Comparison of ENCODE assay signal across 16 mouse cellular contexts in genomic region chr16:49938483-49939301, GRCm38 (mm10).
A peak's percentile ranks its signal among the peaks of the same experiment; 100 is the strongest.
DNase-seq lines count a peak whose midpoint lies in the region; ATAC-seq and TF ChIP-seq lines count a peak whose summit lies in the region.
"Had no signal": no experiment of that assay in that cellular context is flagged by ENCODE, and none has a peak within 500 bp of the region (broad histone marks: within the 10 kb centered on the region; RNA-seq: fewer than 3 reads in every experiment).

No protein-coding gene starts in this region.

- no peaks in the 10 kb centered on the region for H3K79me2 ChIP-seq in heart, adult 2 months (replicated peaks; ENCODE audit: control insufficient read depth, insufficient read depth, low read length)

- 0 out of 2 replicates have a peak, but pooled peaks have one; percentile 28 for ATAC-seq in lung, embryonic 16.5 days (ENCODE audit: low read depth)
- ATAC-seq in Patski = peak; percentile 79
- peak; percentile 51; the same call in 1 of the 2 replicates for ATAC-seq in stomach, postnatal 0 days (ENCODE audit: low FRiP score, low TSS enrichment)
- no peak for ATAC-seq in frontal cortex, adult (ENCODE audit: low TSS enrichment)
- ATAC-seq: intestine, embryonic 15.5 days; midbrain, embryonic 13.5 days had no signal

- no peak overlapping the region for H3K4me2 ChIP-seq in lung, embryonic 16.5 days (ENCODE audit: low read depth, low read length)
- H3K4me2 ChIP-seq in stomach, postnatal 0 days (replicated peaks; ENCODE audit: low read depth) = no peak overlapping the region
- H3K4me2 ChIP-seq: intestine, embryonic 15.5 days; midbrain, embryonic 13.5 days had no signal

- peaks cover 2% of the 10 kb centered on the region; the same call in 1 of the 2 replicates for H3K36me3 ChIP-seq in heart, adult 2 months (ENCODE audit: control insufficient read depth, insufficient read depth, low read length)
- no peaks in the 10 kb centered on the region for H3K36me3 ChIP-seq in lung, embryonic 16.5 days (ENCODE audit: control insufficient read depth, insufficient read depth, low read length)
- H3K36me3 ChIP-seq in stomach, postnatal 0 days (ENCODE audit: control insufficient read depth, insufficient read depth, low read length) = no peaks in the 10 kb centered on the region
- H3K36me3 ChIP-seq: forebrain, embryonic 10.5 days; hindbrain, embryonic 10.5 days; intestine, embryonic 15.5 days; midbrain, embryonic 13.5 days had no signal

- POLR2A ChIA-PET in Patski (lab: Charles Lee) = no interaction called here

- H3K4me3 ChIP-seq in heart, adult 2 months = no peak overlapping the region
- no peak overlapping the region for H3K4me3 ChIP-seq in lung, embryonic 16.5 days (ENCODE audit: low read length)
- H3K4me3 ChIP-seq in stomach, postnatal 0 days (ENCODE audit: low read depth, low read length) = no peak overlapping the region
- H3K4me3 ChIP-seq: forebrain, embryonic 10.5 days; hindbrain, embryonic 10.5 days; intestine, embryonic 15.5 days; midbrain, embryonic 13.5 days had no signal

- TF ChIP-seq POLR2A in heart, adult 2 months (IDR thresholded peaks at IDR 0.05; ENCODE audit: insufficient read depth, low read depth, low read length) = no peak

- peaks cover 6% of the 10 kb centered on the region for H3K4me1 ChIP-seq in heart, adult 2 months (ENCODE audit: control insufficient read depth, insufficient read depth, low read length)
- 0 out of 2 replicates have a peak, but pooled peaks cover 5% of the 10 kb centered on the region for H3K4me1 ChIP-seq in lung, embryonic 16.5 days (replicated peaks; ENCODE audit: control insufficient read depth, insufficient read depth, low read length)
- no peaks in the 10 kb centered on the region for H3K4me1 ChIP-seq in stomach, postnatal 0 days (replicated peaks; ENCODE audit: control insufficient read depth, insufficient read depth)
- H3K4me1 ChIP-seq: intestine, embryonic 15.5 days had no signal

- TF ChIP-seq EP300 in heart, adult 2 months (IDR thresholded peaks at IDR 0.05; ENCODE audit: insufficient read depth, low read depth, low read length) = no peak
- no peak for TF ChIP-seq EP300 in stomach, postnatal 0 days (optimal IDR thresholded peaks at IDR 0.05)

- H3K9me3 ChIP-seq in lung, embryonic 16.5 days (ENCODE audit: control insufficient read depth, low read length) = no peaks in the 10 kb centered on the region
- H3K9me3 ChIP-seq in stomach, postnatal 0 days (ENCODE audit: control insufficient read depth, low read length) = no peaks in the 10 kb centered on the region
- H3K9me3 ChIP-seq: forebrain, embryonic 10.5 days; hindbrain, embryonic 10.5 days; intestine, embryonic 15.5 days; midbrain, embryonic 13.5 days had no signal

- peak; percentile 20 for TF ChIP-seq CTCF in heart, adult 2 months (IDR thresholded peaks at IDR 0.05)
- peak; percentile 29 for TF ChIP-seq CTCF in Patski (IDR thresholded peaks at IDR 0.05)
- peak; percentile 42 for TF ChIP-seq CTCF in stomach, postnatal 0 days (IDR thresholded peaks at IDR 0.05; ENCODE audit: low read depth)

- DNase-seq in heart, adult 2 months = no peak
- no peak for DNase-seq in heart, adult 18-20 months
- DNase-seq in lung, postnatal 25 days (ENCODE audit: low spot score) = no peak
- peak; percentile 73 for DNase-seq in Patski (ENCODE audit: low read depth, low spot score)
- DNase-seq in stomach, postnatal 0 days (ENCODE audit: low spot score) = no peak
- no peak for DNase-seq in ovary, adult 18-20 months (ENCODE audit: low spot score)
- DNase-seq: adrenal gland, postnatal 25 days; kidney, postnatal 36 days; lung, postnatal 14 days; right cerebral cortex, postnatal 14 days had no signal

- CTCF ChIA-PET in Patski (lab: Charles Lee) = interaction anchor here (2.5 kb wide), 1 partner anchor 10 kb away, joined by 10 read pairs; no protein-coding TSS in a partner anchor

- in situ Hi-C loops in Patski (cut with MboI; ENCODE audit: low pct_unique_long_range_greater_than_20kb) = loop anchor here (25.0 kb wide), 1 partner anchor 799 kb away; no protein-coding TSS in a partner anchor

- intact Hi-C loops in heart, adult 2 months (cut with DNase I) = no loop called here

- no peak overlapping the region for H3K27ac ChIP-seq in heart, adult 2 months
- no peak overlapping the region for H3K27ac ChIP-seq in lung, embryonic 16.5 days (ENCODE audit: low read length)
- no peak overlapping the region for H3K27ac ChIP-seq in stomach, postnatal 0 days (replicated peaks)
- H3K27ac ChIP-seq: forebrain, embryonic 10.5 days; hindbrain, embryonic 10.5 days; intestine, embryonic 15.5 days; midbrain, embryonic 13.5 days had no signal

- H3K27me3 ChIP-seq in heart, adult 2 months (ENCODE audit: control insufficient read depth, insufficient read depth, low read length) = no peaks in the 10 kb centered on the region
- H3K27me3 ChIP-seq in lung, embryonic 16.5 days (ENCODE audit: control insufficient read depth, insufficient read depth, low read depth, low read length) = no peaks in the 10 kb centered on the region
- H3K27me3 ChIP-seq in Patski = no peaks in the 10 kb centered on the region
- H3K27me3 ChIP-seq in stomach, postnatal 0 days (ENCODE audit: control insufficient read depth, insufficient read depth, low read length) = no peaks in the 10 kb centered on the region
- H3K27me3 ChIP-seq: intestine, embryonic 15.5 days; midbrain, embryonic 13.5 days had no signal

- no peak overlapping the region for H3K9ac ChIP-seq in heart, adult 2 months (ENCODE audit: low read depth, low read length)
- no peak overlapping the region for H3K9ac ChIP-seq in lung, embryonic 16.5 days (ENCODE audit: low read length)
- no peak overlapping the region for H3K9ac ChIP-seq in stomach, postnatal 0 days (ENCODE audit: low read length)
- H3K9ac ChIP-seq: intestine, embryonic 15.5 days; midbrain, embryonic 13.5 days had no signal

- 70% methylated on average over 7 of the region's 7 CpGs for WGBS in heart, adult 2 months
- WGBS in lung, embryonic 16.5 days = 82% methylated on average over 7 of the region's 7 CpGs
- 72% methylated on average over 7 of the region's 7 CpGs for WGBS in stomach, postnatal 0 days
